In genomic region chr4:97905826-97906225, GRCm38 (mm10) we compare ENCODE assay signal across 29 mouse cellular contexts.
DNase-seq lines count a peak whose midpoint lies in the region; ATAC-seq and TF ChIP-seq lines count a peak whose summit lies in the region.
"Had no signal": no experiment of that assay in that cellular context is flagged by ENCODE, and none has a peak within 500 bp of the region (broad histone marks: within the 10 kb centered on the region; RNA-seq: fewer than 3 reads in every experiment).

No protein-coding gene starts in this region.

- H3K4me3 ChIP-seq in embryonic facial prominence, embryonic 11.5 days (ENCODE audit: low read depth, low read length), result no peak overlapping the region
- H3K4me3 ChIP-seq in embryonic facial prominence, embryonic 10.5 days, result no peak overlapping the region
- H3K4me3 ChIP-seq in layer of hippocampus, adult 2 months, result no peak overlapping the region
- H3K4me3 ChIP-seq in forebrain, postnatal 0 days (ENCODE audit: low read depth, low read length), result no peak overlapping the region
- H3K4me3 ChIP-seq in midbrain, embryonic 15.5 days, result no peak overlapping the region
- H3K4me3 ChIP-seq: hindbrain, embryonic 12.5 days; liver, embryonic 12.5 days; neural tube, embryonic 15.5 days had no signal

- 49% methylated on average over 4 of the region's 4 CpGs for WGBS in embryonic facial prominence, embryonic 11.5 days
- 57% methylated on average over 4 of the region's 4 CpGs for WGBS in embryonic facial prominence, embryonic 10.5 days
- WGBS in forebrain, postnatal 0 days, result 13% methylated on average over 4 of the region's 4 CpGs
- WGBS in midbrain, embryonic 15.5 days, result 55% methylated on average over 4 of the region's 4 CpGs

- no peak for ATAC-seq in embryonic facial prominence, embryonic 11.5 days (replicated peaks; ENCODE audit: insufficient number of reproducible peaks, low FRiP score, low TSS enrichment, low read depth)
- peak; percentile 60; the same call in 1 of the 2 replicates for ATAC-seq in forebrain, postnatal 0 days
- no peak for ATAC-seq in midbrain, embryonic 15.5 days (replicated peaks)
- ATAC-seq: intestine, embryonic 16.5 days; liver, embryonic 12.5 days; liver, postnatal 0 days had no signal

- TF ChIP-seq CTCF in layer of hippocampus, adult 2 months (conservative IDR thresholded peaks at IDR 0.05), result no peak
- no peak for TF ChIP-seq CTCF in brain, embryonic 14.5 days (IDR thresholded peaks at IDR 0.05; ENCODE audit: borderline replicate concordance, extremely low read depth, insufficient read depth, insufficient read length)
- TF ChIP-seq CTCF in forebrain, postnatal 0 days (IDR thresholded peaks at IDR 0.05; ENCODE audit: low read depth), result no peak

- no peaks in the 10 kb centered on the region for H3K9me3 ChIP-seq in embryonic facial prominence, embryonic 11.5 days (replicated peaks; ENCODE audit: control insufficient read depth, low read length)
- H3K9me3 ChIP-seq in embryonic facial prominence, embryonic 10.5 days, result no peaks in the 10 kb centered on the region
- H3K9me3 ChIP-seq in forebrain, postnatal 0 days (ENCODE audit: low read length), result no peaks in the 10 kb centered on the region
- no peaks in the 10 kb centered on the region for H3K9me3 ChIP-seq in midbrain, embryonic 15.5 days
- H3K9me3 ChIP-seq: hindbrain, embryonic 12.5 days; liver, embryonic 12.5 days; neural tube, embryonic 15.5 days had no signal

- no peak overlapping the region for H3K27ac ChIP-seq in embryonic facial prominence, embryonic 11.5 days (replicated peaks; ENCODE audit: low read depth, low read length)
- no peak overlapping the region for H3K27ac ChIP-seq in embryonic facial prominence, embryonic 10.5 days (replicated peaks)
- peak overlapping the region; percentile 70 for H3K27ac ChIP-seq in layer of hippocampus, adult 2 months
- no peak overlapping the region for H3K27ac ChIP-seq in forebrain, postnatal 0 days (ENCODE audit: low read depth, low read length)
- no peak overlapping the region for H3K27ac ChIP-seq in midbrain, embryonic 15.5 days
- H3K27ac ChIP-seq: hindbrain, embryonic 12.5 days; liver, embryonic 12.5 days; macrophage; neural tube, embryonic 15.5 days; stomach, postnatal 0 days had no signal

- no peak for TF ChIP-seq POLR2A in brain, embryonic 14.5 days (IDR thresholded peaks at IDR 0.05; ENCODE audit: borderline replicate concordance, extremely low read depth, insufficient read depth, insufficient read length, poor library complexity, severe bottlenecking)

- no peaks in the 10 kb centered on the region for H3K36me3 ChIP-seq in embryonic facial prominence, embryonic 11.5 days (replicated peaks; ENCODE audit: control insufficient read depth, insufficient read depth, low read depth, low read length)
- no peaks in the 10 kb centered on the region for H3K36me3 ChIP-seq in embryonic facial prominence, embryonic 10.5 days (replicated peaks)
- no peaks in the 10 kb centered on the region for H3K36me3 ChIP-seq in forebrain, postnatal 0 days (ENCODE audit: insufficient read depth)
- H3K36me3 ChIP-seq in midbrain, embryonic 15.5 days (replicated peaks), result no peaks in the 10 kb centered on the region
- H3K36me3 ChIP-seq: hindbrain, embryonic 12.5 days; liver, embryonic 12.5 days; neural tube, embryonic 15.5 days had no signal

- no peak overlapping the region for H3K9ac ChIP-seq in embryonic facial prominence, embryonic 11.5 days (replicated peaks; ENCODE audit: low read length)
- no peak overlapping the region for H3K9ac ChIP-seq in forebrain, postnatal 0 days
- H3K9ac ChIP-seq in midbrain, embryonic 15.5 days, result no peak overlapping the region
- H3K9ac ChIP-seq: hindbrain, embryonic 12.5 days; liver, embryonic 12.5 days; liver, postnatal 0 days; neural tube, embryonic 15.5 days had no signal

- DNase-seq in embryonic facial prominence, embryonic 11.5 days (ENCODE audit: low spot score), result peak; percentile 35
- no peak for DNase-seq in embryonic facial prominence, embryonic 10.5 days (ENCODE audit: low spot score)
- no peak for DNase-seq in layer of hippocampus, adult 2 months (ENCODE audit: low spot score in 2 of 2)
- DNase-seq in layer of hippocampus, postnatal 36 days, result no peak
- peak; percentile 87 for DNase-seq in brain, embryonic 14.5 days (ENCODE audit: low read depth)
- no peak for DNase-seq in forebrain, postnatal 0 days
- DNase-seq in adipocyte (ENCODE audit: low spot score), result no peak
- DNase-seq: adrenal gland, postnatal 10 days; cerebellum, adult 11-12 months; cerebellum, postnatal 10 days; heart, postnatal 36 days; kidney, adult 9 months; kidney, postnatal 14 days; left cerebral cortex, postnatal 4 days; liver, postnatal 0 days; midbrain, embryonic 14.5 days; right cerebral cortex, adult 18-20 months; right cerebral cortex, postnatal 4 days; thymus, adult 18-20 months; thymus, postnatal 25 days had no signal

- no peaks in the 10 kb centered on the region for H3K27me3 ChIP-seq in embryonic facial prominence, embryonic 11.5 days (ENCODE audit: control insufficient read depth, insufficient read depth, low read length)
- no peaks in the 10 kb centered on the region for H3K27me3 ChIP-seq in embryonic facial prominence, embryonic 10.5 days (replicated peaks; ENCODE audit: low read depth, poor library complexity, severe bottlenecking)
- H3K27me3 ChIP-seq in forebrain, postnatal 0 days (ENCODE audit: insufficient read depth, low read length), result no peaks in the 10 kb centered on the region
- H3K27me3 ChIP-seq in midbrain, embryonic 15.5 days (replicated peaks), result no peaks in the 10 kb centered on the region
- H3K27me3 ChIP-seq: CH12.LX; hindbrain, embryonic 12.5 days; liver, embryonic 12.5 days; neural tube, embryonic 15.5 days had no signal

- H3K4me2 ChIP-seq in embryonic facial prominence, embryonic 11.5 days (ENCODE audit: low read depth, low read length), result no peak overlapping the region
- H3K4me2 ChIP-seq in forebrain, postnatal 0 days (ENCODE audit: low read depth), result no peak overlapping the region
- no peak overlapping the region for H3K4me2 ChIP-seq in midbrain, embryonic 15.5 days
- H3K4me2 ChIP-seq: heart, embryonic 11.5 days; hindbrain, embryonic 12.5 days; liver, embryonic 12.5 days; neural tube, embryonic 15.5 days had no signal

- H3K4me1 ChIP-seq in embryonic facial prominence, embryonic 11.5 days (ENCODE audit: control insufficient read depth, insufficient read depth, low read length), result no peaks in the 10 kb centered on the region
- 0 out of 2 replicates have a peak, but pooled peaks cover 3% of the 10 kb centered on the region for H3K4me1 ChIP-seq in embryonic facial prominence, embryonic 10.5 days
- peaks cover 20% of the 10 kb centered on the region for H3K4me1 ChIP-seq in forebrain, postnatal 0 days (ENCODE audit: insufficient read depth)
- H3K4me1 ChIP-seq in midbrain, embryonic 15.5 days, result peaks cover 7% of the 10 kb centered on the region; the same call in 1 of the 2 replicates

Comparison
In these comparisons a context has a peak if more than half of its experiments do, and no peak if none do; other contexts are left out.
1. DNase-seq: peak in embryonic facial prominence, embryonic 11.5 days (single experiment) and brain, embryonic 14.5 days (single experiment); none in embryonic facial prominence, embryonic 10.5 days (single experiment), layer of hippocampus, adult 2 months (0 of 2), layer of hippocampus, postnatal 36 days (0 of 2), forebrain, postnatal 0 days (single experiment) and adipocyte (single experiment).